Mouse (Mus musculus) liver, adult 2 months (tissue): ENCODE data around the gene Terf2.

Experiments
- CTCF ChIP-seq: fragments of 200-500 bp; IDR thresholded peaks from 2 replicates; pipeline ENCODE4 v1.5.1; 2011; ENCODE audit warnings: low read depth, low read length, control low read depth
- POLR2A ChIP-seq: fragments of 200-500 bp; IDR thresholded peaks from 2 replicates; pipeline ENCODE4 v1.6.1; 2011; ENCODE audit warnings: low read length, control low read depth; ENCODE audit not compliant: insufficient read depth; ENCODE audit errors: extremely low read depth

DNA sequence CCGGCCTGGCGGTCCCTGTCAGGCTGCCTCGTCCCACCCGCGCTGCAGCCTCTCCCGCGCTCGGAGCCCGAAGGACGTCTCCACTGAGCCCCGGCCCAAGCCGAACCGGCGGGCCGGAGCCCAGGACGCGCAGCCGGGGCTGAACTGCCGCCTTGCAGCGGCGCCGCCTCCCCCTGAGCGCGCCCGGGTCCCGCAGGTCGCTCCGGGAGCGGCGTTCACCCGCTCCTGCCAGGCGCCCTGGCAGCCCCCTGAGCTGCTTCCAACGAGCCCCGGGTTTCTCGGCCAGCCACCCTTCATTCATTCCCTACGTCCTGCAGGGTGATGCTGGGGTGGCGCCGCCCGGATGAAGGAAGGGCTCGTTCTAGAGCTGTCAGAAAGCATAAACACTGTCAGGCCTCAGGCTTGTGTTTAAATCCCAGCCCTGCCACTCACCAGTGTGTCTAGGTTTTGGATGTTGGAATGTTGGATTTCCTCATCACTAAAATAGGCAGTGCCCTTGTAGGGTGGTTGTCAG is 64.7 kb downstream of the Terf2 start:
- TF ChIP-seq POLR2A = no peak
- TF ChIP-seq CTCF = no peak
